Mouse (Mus musculus) frontal cortex, postnatal 36 days (tissue): ENCODE measurements around the gene Smg6.

Source experiments
- DNase-seq, 2 experiments: peaks; one replicate each; pipeline ENCODE4 v3.0.0; 2022; ENCODE audit warnings: low spot score in 2 of 2

Smg6 gene

DNA sequence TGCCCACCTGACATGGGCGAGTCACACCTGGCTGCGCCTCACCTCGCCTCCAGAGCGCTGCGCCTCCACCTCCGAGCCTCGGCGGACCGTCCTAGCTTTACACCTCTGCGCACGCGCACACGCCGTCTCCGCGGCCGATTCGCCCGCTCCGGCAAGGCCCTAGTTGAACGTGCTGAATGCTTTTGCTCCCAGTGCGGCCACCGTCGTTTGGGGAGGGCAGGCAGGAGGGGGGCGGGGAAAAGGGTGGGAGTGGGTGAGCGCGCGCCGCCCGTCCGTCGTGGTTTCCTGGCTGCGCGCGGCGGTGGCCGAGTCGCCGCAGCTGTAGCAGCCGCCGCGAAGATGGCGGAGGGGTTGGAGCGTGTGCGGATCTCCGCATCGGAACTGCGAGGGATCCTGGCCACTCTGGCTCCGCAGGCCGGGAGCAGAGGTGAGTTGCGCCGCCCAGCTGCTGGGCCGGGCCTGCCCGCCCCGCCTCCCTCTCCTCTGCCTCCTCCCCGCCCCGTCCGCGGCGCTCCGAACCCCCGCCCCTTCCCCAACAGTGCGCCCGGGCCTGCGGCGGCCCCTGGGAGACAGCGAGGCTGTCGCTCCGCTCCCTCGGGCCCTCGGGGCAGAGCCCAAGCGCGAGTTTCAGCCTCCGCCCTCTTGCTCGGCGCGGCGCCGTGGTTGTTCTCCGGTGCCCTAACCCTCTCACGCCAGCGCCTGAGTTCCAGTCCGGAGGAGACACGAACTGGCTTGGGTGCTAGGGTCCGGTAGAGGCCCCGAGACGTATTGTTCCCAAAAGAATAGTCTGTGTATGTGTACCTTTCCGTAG is at the start of gene Smg6, which contains the start of gene Srr:
Smg6 (plus strand) TSS at position 247 of the 811 bp plus-strand sequence.
Srr (minus strand) TSS at position 372 of the 811 bp plus-strand sequence.
- DNase-seq, result peak; percentile 90 to 91

DNA sequence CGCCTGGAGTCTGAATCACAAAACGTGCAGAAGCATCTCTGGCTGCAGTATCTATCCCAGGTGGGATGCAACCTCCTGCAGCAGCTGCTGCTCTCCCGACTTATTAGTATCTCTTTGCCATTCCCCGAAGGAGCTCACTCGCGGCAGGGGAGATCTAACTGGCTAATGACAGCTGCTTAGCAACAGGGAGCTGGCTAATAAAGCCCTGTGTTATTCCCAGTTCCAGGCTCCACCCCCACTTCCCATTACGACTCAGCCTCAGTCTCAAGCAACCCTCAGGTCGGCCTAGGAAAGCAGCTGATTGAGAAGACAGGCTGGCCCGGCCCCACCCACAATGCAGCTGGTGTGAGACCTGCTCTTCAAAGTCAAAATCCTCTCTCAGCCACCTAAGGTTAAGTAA is 48.8 kb upstream of the Smg6 start:
- DNase-seq, result peak; percentile 54 to 67

DNA sequence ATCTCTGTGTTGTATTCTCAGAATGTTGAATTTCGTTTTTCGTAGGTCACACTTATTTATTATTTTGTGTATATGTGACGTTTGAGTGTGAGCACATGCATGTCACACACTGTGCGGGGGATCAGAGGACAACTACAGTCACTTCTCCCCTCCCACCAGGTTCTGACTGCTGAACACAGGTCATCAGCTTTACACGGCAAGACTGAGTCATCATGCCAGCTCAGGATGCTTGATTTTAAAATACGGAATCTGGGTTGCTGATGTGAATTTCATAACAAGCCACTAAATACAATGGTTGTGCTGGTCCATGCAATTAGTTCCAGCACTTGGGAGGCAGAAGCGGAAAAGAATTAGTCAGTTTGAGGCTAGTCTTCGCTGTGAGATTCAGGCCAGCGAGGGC is 44.6 kb upstream of the Smg6 start:
- no peak for DNase-seq

DNA sequence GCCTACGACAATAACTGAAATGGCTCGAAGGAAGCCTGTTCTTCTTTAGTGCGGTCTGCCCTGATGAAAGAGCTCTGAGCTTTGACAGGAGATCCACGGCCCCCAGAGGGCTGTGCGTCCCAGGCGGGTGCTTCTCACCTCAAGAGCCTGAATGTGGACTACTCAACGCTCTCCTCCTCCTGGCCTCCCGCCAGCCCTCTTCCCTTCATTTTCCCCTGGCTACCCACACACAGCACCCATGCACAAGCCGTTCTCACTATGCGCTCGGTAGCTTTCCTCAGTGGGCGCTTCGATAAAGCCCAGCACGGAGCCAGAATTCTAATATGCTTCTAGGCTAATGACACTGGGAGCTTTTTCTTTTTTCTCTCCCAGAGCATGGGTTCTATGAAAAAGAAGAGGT is 43.6 kb upstream of the Smg6 start:
- peak; percentile 40 to 42 for DNase-seq

DNA sequence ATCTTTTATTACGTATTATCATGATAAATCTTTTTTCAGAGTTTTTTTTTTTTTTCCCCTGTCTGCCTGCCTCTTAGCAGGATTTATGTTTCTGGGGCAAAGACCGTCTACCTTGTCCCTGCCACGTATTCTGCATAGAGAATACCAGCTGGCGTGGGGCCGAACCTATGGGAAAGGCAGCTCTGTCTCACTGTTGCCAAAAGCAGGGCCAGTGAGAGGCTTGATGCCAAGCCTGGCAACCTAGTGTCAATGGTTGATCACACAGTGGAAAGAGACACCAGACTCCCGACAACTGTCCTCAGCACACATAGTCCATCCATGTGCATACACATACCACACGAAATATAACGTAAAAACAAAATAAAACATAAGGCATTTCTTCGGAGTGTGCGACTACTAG is 42.5 kb upstream of the Smg6 start:
- DNase-seq, result no peak

DNA sequence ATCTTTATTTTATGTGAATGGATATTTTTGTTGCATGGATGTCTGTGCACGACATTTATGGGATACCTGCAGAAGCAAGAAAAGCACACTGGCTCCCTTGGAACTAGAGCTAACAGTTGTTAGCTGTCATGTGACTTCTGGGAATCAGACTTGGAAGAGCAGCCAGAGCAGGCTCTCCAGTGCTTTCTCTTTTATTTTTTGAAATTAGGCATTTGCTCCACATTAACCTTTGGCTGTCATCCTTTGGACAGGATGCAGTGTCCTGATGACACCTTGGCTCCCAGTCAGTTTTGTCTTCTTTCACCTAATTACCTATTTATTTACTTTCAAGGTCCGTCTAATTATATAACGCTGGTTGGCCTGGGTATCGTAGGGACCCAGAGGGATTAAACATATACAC is 31.0 kb upstream of the Smg6 start:
- no peak for DNase-seq

DNA sequence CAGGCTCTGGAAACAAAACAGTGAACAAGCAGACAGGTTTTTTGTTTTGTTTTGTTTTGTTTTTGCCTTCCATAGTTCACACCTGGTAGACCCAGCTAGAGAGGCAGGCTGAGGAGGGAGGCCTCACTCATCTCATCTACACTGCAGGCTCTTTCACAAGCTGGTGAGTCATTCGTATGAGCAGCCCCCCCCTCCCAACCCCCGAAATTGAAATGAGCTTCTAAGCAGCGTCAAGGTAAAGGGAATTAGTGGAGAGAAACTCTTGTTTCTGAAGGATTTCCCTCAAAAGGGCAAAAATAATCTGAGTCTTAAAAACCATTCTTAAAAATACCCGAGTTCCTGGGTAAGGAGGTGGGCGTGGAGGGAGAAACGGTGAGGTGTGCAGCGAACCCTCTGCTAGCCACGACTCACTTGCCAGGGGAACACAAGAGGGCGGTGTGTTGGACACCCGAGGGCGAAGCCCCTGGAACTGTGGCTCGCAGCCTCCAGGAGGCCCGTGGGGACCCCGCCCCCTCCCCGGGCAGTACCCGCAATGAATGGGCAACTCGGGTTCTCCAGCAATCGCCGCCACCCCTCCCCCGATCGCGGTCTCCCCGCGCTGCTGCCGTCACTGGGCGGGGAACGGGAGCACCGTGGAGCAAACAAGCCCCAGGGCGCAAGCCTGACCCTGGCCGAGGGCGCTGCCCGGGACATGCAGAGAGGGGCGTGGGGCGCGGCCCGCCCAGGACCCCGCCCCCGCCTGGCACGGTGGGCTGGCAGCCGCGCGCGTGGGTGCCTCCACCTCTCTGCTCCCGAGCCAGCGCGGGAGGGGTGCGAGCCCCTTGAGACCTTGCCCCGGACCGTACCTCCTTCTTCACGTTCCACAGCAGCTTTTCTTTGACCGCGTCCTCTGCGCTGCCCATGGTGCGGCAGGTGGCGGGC is 29.4 kb upstream of the Smg6 start:
- DNase-seq, result peak; percentile 71 to 74

DNA sequence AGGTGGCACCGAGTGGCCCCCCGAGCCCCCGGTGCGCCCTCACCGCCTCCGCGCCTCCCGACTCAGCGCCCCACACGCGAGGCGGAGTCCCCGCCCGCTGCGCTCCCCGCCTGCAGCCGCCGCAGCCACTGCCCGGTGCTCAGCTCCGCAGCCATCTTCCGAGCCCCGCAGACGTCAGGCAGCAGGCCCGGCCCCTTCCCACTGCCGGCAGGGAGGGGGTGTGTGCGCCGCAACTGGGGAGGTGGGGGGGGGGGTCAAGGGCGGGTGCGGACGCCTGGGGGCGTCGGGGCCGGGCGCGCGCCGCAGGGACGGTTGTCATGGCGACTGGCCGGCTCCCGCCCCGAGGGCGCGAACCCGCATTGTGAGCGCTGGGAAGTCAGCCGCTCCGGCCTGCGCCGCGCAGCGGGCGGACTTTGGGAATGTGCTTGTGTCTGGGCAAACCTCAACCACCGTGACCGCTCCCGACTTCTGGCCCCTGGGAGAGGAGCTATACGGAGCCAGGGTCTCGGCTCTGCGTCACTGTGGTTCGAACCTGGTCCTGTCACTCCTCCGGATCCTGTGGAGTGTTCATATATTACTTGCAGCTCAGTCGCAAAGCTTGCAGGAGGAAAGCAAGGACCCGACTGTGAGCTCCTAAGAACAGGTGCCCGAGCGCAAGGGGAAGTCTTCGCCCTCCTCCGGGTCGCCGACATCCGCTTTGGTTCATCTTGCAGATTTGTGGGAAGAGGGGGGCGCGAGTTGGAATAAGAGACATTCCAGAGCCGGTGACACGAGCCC is 28.5 kb upstream of the Smg6 start, which contains the start of gene Sgsm2:
Sgsm2 (minus strand) TSS at position 160 of the 777 bp plus-strand sequence.
- DNase-seq, result peak; percentile 65 to 70

DNA sequence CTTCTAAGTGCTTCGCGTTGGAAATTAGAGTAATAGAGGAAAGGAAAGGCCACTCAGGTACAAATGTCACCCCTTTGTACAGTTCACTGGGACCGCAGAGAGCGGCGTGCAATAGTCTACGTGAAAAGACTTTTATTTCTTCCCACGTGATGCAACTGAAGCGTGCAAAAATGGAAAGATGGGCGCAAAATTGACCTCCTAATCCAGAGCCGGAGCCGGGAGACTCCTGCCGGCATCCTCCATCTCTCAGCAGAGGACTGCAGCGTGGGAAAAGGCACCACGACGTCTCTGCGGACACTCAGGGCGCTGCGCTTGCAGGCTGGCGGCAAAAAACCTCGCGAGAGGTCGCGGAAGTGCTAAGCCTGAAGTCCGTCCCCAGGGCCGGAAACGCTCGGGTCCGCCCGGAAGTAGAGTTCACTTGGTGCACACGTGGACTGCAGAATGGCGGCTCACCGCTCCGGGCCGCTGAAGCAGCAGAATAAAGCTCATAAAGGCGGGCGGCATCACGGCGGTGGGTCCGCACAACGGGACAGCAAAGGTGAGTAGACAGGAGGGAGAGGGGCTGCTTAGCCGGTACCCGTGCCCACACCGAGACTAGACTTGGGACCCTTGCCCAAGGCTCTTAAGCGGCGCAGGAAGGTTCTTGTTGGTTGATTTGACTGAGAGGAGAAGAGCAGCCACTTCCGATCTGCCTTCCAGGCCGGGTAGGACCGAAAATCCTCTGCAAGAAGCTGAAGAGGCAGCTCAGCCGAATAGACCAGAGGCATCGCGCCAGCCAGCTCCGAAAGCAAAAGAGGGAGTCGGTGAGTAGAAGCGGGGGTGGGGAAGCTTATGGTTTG is 27.7 kb upstream of the Smg6 start, which contains the start of gene Tsr1:
Tsr1 (plus strand) TSS at position 394 of the 839 bp plus-strand sequence.
- DNase-seq, result peak; percentile 85 to 94

DNA sequence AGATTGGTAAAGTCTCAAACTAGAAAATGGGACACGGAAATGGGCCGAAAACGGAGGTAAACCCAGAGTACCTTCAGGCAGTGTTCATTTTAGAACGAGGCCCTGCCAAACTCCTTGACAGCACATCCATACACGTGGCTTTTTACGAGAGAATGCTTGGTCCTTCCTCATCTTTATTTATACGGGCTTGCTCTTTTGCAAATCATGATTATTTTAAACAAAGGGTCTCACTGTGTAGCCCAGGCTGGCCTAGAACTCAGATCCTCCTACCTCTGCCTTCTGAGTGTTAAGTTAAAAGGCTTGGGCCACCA is 27.2 kb upstream of the Smg6 start:
- no peak for DNase-seq

DNA sequence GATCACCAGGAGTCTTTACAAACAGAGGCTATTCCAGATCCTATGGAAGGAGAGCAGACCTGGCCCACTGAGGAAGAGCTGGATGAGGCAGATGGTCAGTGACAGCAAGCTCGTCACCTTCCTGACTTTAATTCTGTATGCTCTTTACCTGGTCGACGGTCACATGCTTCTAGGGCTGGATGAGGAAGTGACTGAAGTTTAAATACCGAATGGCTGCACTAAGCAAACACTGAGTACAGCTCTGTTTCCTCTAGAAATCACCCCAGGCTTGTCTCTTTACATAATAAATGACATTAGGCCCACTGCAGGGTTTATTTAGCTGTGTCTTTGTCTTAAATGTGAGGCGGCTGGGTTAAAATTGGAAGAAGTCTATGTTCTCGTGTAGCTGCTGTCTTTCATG is 24.1 kb upstream of the Smg6 start:
- DNase-seq, result no peak

DNA sequence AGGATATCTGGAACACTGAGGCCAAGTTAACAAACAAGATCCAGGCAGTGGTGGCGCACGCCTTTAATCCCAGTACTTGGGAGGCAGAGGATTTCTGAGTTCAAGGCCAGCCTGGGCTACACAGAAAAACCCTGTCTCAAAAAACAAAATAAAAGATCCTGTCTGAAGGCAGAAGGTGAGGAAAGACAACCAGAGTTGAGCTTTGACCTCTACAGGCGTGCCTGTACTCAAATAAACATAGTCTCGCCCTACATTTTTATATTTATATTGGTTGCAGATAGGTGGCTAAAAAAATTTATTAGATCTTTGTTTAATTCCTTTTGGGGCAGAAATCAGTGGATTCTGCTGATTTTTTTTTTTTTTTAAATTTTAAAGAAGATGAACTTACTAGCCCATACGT is 23.2 kb upstream of the Smg6 start:
- no peak for DNase-seq

DNA sequence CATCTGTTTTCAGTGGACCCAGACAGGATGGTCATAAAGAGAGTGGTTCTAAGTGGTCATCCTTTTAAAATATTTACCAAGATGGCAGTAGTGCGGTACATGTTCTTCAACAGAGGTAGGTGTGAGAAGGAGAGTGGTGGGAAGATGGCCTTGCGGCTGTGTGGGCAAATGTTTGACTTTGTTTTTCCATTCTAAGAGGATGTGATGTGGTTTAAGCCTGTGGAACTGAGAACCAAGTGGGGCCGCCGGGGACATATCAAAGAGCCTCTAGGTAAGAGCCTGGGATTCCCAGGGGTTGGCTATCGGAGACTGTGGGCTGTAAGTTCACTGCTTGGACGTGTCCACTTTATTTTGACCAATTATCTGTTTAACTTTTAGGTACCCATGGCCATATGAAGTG is 17.8 kb upstream of the Smg6 start:
- no peak for DNase-seq

DNA sequence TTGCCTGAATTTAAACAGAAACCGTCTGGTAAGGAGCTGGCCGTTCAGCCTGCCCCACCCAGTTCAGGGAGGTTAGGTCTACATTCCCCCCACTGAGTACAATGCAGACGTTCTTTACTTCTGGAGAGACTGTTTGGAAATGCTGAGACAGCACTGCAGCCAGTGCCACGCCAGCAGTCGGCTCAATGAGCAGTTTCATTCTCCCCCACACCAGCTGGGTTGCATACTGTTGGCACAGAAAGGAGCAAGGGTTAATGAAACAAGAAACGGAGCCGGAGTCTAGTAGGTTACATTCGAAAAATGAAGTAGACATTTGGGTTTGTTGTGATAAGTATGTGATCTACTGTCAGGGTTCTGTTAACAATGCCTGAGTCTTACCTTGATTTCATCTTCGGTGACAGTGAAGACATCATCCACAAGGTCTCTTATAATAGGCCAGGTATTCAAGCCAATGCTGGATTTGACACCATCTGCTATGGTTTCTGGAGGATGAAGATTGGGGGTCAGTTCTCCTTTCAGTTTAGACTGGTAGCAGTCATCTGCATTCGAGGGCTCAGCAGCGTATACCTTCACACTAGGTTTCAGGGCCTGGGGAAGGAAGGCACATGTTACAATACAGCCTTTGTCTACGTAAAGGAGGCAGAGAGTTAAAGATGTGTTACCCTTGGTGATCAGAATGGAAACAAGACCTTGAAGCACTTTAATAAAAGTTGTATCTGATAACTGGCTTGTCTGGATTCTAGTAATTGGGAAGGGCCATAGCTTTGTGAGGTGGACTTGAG is 16.8 kb upstream of the Smg6 start:
- no peak for DNase-seq

DNA sequence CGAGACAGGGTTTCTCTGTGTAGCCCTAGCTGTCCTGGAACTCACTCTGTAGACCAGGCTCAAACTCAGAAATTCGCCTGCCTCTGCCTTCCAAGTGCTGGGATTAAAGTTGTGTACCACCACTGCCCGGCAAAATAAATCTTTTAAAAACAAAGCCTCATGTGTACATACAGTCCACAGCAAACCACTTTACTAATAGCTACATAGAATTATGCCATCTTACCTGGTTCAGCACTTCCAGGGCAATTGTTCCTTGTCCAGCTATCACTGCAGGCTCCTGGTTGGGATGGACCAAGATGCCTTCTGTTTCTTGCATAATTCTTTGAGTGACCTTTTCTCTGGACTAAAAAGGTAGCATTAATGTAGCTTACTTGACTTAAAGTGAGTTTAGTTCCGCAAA is 15.6 kb upstream of the Smg6 start:
- DNase-seq, result no peak

DNA sequence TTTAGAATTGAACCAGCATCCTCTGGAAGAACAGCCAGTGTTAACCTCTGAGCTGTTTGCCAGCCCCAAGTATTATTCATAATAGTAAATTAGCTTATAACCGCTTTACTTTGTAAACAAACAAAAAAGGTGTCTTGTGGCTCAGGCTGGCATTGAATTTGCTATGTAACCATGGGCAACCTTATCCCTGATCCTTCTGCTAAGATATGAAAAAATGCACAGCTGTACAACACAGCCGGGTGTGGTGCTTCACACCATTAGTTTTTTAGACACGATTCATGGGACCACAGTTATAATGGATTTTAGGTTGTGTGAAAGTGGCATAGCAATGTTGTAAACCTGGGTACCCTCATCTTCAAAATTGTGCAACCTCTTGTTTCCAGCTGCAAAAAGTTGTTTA is 13.1 kb upstream of the Smg6 start:
- DNase-seq, result no peak

DNA sequence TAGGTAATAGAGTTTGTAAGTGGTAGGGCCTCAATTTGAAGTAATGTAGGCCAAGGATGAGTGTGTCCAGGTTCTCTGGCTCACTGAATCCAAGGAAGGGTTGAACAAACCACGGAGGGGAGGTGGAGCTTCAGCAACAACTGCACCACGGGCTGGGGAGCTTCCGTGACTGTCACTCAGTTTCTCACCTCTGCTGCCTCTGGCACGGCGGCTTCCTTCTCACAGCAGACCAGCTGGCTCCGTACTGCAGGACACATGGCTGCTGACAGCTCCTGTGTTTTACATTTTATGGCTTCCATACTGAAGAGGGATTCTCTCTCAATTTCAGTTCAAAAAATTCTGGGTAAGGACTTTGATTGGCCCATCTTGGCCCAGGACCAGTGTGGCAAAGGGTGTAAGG is 6.4 kb upstream of the Smg6 start:
- peak in 1 of 2 experiments; percentile 56 for DNase-seq

DNA sequence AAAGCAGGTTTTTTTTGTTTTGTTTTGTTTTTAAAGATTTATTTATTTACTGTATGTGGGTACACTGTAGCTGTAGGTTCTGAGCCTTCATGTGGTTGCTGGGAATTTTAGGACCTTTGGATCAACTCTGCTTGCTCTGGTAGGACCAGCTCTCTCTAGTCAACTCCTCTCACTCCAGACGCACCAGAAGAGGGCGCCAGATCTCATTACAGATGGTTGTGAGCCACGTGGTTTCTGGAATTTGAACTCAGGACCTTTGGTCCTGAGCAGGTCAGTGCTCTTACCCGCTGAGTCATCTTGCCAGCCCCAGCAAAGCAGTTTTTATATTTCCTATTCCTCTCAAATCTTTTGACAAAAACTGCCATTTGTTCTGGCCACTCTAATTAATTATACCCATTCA is 1.5 kb upstream of the Smg6 start:
- DNase-seq, result no peak

DNA sequence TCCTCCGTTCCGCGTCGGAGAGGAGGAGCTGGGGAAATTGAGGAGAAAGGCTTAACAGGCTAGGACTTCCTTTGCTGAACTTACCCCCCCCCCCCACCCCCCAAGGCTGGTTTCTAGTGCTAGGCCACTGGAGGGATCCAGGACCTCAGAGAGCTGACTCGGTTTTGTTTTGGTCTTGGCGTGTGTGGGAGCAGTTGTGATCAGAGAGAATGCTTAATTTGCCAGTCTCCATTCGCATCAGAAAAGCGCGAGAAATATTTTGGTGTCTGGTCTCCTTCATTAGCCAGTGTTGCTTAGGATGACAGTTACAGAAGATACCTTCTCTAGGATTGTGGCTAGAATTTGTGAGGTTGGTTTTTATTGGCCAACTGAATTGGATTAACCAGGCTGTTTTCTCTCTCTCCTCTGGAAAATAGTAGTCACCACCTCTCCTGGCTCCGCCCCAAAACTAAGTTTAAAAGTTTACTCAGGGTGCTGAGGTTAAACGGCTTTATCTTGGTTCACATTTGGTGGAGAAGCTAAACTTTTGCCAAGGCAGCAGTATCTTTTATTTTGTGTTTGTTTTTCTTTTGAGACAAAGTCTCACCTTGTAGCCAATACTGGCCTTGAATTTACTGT is 874 bp downstream of the Smg6 start:
- no peak for DNase-seq

DNA sequence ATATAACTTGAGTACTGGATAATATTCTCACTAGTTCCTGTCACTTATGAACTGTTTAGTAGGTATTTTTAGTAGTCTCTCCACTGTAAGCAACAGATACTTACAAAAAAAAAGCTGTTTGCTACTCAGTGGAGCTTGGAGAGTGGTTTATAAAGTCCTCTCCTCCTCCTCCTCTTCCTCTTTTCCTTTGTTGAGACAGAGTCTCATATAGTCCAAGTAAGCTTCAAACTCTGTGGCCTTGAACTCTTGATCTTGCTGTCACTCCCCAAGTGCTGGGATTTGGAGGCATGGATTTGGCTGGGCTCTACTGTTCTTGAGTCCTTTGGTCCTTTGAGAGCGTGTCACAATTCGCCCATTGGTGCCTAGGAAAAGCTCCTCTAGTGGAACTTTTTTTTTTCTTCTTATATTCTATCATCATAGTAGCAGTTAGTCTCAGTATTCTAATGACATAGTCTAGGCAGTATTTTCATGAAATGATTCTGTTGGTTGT is 1.7 kb downstream of the Smg6 start:
- DNase-seq, result no peak
